Mouse (Mus musculus) lung, postnatal 4 days (tissue): Measurements from ENCODE around the gene Trmt44.

Experiments
- DNase-seq, 2 experiments: peaks; one replicate each; pipeline ENCODE4 v3.0.0; 2021

Trmt44 gene

DNA sequence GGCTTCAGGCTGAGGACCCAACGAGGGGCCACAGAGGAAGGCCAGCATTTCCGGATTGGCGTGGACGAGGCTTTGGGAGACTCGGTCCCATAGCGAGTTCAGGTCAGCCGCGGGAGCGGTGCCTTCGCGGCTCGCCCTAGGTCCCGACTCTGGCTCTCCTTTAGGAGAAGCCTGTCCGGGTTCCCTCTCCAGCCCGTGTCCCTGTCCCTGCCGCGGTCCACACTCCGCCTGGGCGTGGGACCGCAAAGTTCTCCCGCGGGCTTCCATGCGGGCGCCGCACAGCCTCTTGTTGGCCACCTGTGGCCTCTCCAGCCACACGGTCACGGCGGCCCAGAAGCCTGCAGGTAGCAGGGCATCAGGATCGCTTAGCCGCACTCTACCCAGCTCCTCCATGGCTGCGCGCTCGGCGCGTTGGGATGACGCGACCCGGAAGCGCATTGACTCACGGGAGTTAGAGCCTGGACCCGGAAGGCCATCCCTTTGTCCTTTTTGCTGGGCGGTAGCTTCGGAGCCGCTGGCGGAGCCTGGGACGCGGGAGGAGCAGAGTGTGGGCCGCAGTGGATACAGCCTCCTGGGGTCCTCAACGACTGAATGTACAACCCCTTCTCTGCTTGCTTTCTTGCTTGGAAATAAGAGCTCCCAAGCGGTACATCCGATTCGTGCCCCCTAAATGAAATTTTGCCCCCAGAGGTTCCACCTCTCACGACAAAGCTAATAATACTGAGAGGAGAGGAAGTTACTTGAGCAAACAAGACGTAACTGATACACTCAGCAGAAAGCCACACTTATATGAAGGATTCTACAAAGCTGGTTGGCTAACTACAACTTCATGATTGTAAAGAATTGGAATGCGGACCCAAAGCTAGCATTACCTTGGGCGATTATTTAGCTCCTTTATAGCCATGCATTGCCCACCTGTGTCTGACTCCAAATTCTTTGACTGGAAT lies at the start of gene Trmt44:
Trmt44 (minus strand) TSS at position 418 of the 947 bp plus-strand sequence.
- peak; percentile 93 for DNase-seq

DNA sequence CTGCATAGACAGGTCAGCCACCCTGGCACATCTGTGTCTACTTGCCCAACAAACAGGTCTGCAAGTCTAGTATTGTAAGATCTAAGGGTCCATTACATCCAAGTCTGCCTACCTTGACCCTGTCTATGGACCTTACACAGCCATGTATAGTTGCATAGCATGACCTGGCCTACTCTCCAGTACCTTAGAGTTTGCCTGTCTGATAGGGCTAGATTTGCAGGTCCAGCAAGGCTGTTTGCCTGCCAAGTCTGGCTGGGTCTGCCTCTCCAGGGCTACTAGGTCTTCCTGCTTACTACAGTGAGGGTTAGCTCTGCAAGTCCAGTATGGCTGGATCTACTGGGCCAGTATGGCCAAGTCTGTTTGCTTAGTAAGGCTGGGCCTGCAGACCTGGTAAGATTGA lies 49.0 kb upstream of the Trmt44 start:
- DNase-seq: no peak

DNA sequence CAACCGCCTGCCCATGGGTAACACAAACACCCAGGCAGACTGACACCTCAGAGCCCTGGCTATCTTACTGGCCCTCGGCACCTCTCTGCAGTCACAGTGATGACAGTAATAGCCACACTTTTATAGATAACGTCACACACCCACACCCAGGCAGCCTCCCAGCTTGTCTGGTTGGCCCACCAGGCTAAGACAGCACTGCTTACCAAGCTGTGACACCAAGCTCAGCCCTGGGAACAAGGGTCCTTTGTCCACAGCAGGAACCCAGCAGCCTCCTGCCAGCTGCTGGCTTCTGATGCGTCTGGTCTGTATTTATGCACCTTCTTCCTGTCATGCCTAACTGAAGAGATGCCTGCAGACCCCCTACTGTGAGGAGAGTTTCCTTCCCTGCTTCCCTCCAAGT lies 46.2 kb upstream of the Trmt44 start:
- DNase-seq: no peak

DNA sequence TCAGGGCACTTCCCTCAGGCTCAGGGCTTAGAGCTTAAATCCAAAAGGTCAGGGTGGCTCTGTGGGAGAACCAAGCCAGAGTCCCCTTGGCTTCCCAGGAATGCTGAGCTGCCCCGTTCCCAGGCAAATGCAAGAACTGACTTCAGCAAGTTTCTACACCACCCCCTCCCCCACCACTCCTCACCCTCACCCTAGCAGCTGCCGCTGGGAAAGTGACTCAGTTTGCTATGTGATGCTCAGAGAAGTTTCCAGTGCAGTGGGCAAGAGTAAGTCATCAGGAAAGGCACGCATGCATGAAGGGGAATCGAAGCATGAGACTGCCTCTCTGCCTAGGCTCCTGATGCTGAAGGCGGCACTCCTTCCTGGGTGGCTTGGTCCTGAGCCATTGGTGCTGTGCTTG lies 42.1 kb upstream of the Trmt44 start:
- no peak for DNase-seq

DNA sequence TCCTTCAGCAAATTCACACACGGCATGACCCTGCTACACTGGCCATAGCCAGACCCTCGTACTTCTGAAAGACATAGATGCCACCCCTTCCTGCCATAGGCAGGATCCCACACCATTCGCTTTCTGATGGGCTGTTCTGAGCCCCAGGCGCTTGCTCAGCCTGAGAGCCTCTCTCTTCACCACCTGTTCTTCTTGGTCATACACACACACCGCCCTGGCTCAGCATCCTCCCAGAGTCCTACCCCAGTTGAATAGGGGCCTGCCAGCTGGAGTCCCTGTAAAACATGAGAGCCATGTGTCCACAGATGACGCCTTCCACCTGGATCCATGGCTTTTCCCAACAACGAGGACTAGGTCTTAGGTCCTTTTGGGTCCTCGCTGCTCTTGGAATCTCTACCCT lies 37.9 kb upstream of the Trmt44 start:
- DNase-seq: no peak

DNA sequence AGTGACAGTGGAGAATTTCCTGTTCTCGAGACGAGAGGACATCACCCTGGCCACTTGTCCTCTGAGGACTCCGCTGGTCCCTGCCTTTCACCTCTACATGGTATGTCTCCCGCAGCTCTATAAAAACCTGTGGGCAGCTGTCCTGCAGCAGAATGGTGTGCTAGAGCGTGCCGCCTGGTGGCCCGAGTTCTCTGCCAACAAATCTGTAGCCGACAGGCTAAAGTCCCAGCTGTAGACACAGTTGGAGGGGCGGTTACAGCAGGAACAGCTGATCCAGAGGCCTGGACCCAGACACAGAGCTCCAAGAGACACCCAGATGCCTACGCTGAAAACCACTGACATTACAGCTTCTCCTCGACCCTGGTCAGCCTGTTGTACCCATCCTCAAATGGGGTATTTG lies 37.0 kb upstream of the Trmt44 start:
- peak in 1 of 2 experiments; percentile 68 for DNase-seq

DNA sequence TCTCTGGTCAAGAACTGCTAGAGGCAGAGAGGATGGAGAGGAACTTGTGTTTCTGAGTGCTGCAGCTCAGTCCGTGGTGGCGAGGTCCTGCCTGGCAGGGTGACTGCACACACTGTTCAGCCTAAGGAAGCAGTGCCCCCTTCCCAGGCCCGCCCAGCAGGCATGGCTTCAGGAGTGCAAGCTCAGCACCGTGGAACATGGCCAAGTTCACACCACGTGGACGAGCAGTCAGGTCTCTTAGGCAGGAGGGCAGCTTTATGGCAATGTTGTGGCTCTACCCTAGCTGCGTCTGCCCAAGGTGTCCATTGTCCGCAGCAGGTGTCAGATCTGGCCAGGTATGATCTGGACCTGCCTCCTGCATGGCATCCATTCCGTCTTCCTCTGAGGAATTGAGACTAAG lies 36.3 kb upstream of the Trmt44 start:
- no peak for DNase-seq

DNA sequence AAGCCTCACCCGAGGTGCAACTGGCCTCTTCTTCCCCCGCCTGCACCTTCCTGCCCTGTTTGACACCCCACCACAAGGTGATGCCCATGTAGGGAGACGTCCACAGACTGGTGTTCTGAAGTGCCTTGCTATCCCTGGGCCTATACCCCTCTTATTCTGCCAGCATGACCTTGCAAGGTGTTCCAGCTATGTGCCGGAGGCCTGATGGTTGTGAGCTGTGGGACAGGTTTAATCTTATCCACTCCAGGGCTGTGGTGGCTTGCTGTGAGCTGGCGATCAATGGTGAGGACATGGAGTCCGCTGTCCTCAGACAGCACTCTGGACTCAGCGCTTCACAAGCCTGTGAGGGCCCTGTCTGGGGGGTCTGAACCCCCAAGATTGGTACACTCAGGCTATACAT lies 35.5 kb upstream of the Trmt44 start:
- DNase-seq: no peak

DNA sequence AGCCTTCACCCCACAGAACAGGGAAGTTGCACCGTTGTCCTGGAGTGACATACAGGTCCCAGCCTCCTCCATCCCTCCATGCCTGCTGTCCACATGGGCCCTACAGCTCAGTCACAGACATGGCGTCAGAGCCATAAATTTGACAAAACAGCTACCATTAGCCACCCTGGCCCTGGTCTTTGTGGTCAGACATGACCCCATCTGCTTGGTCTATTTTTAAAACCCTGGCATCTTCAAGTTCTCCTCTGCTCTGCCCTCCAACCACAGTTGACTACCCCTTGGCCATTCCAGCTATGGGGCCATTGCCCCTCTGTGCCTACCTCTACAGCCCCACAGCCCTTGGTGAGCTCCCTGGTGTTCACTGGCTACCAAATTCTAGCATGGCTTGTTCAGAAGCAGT lies 35.1 kb upstream of the Trmt44 start:
- no peak for DNase-seq

DNA sequence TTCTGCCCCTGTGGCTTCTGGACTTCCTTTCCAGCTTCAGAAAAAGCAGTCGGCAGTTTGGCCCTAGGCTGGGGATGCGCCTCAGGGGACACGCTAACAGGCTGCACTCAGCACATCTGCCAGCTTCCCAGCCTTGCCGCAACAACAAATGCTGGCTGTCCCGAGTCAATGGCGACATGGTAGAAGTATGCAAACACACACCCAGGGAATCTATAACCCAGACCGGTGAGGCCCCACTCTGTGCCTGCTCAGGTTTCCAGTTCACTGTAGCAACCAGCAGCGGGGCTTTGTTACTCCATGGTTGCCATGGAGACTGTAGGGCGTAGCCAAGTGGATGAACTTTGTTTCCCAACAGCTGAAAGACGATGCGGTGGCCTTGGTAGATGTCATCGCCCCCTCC lies 34.5 kb upstream of the Trmt44 start:
- DNase-seq: peak; percentile 47 to 56

DNA sequence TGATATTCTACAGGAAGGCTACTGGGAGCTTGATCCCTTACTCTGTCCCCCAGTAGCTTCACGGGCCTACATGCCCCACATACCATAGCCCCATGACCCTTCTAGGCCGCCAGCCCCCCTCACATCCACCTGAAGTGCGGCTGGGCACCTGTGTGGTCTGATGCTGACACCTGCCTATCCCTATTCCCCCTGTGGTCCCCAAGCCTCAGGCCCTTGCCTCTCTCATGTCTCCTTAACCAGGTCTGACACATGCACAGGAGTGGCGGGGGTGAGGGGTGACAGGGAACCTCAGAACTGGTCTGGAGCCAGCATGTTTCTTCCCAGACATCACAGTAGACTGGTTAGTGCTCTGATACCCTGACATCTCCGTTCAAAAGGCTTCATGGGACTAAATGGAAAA lies 33.7 kb upstream of the Trmt44 start:
- no peak for DNase-seq

DNA sequence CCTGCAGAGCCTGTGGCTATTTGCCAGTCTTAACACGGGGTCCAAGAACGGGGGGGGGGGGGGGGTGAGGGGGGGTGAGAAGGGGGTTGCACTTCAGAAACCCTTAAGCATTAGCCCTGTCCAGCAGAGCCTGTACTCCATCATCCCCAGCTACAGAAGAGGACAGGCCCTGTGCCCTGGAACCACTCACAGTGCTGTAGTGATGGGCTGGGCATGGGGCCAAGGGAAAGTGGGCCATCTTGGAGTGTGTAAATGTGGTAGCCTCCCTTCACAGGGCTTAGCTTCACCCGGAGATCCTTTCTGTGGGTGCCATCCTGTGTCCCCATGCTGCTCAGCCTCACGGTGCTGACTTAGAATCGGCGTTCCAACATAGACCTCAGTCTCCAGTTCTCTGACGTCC lies 32.9 kb upstream of the Trmt44 start:
- peak; percentile 33 to 69 for DNase-seq

DNA sequence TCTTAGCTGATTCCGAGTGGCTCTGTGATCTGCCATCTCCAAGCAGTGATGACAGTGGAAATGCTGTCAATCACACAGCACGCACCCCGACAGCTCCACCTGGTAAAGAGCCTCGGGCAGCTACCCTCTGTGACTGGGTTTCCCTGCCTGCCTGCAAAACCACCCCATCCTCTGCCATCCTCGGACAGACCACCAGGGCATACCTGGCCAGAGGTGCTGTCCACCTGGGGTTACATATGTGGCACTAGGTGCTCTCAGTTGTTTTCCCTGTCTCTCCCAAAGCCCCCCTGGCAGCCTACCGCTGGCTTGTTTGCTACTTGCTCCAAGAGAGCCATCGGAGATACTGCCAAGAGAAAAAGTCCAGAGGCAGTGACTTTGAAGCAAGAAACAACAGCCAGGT lies 31.9 kb upstream of the Trmt44 start:
- DNase-seq: no peak

DNA sequence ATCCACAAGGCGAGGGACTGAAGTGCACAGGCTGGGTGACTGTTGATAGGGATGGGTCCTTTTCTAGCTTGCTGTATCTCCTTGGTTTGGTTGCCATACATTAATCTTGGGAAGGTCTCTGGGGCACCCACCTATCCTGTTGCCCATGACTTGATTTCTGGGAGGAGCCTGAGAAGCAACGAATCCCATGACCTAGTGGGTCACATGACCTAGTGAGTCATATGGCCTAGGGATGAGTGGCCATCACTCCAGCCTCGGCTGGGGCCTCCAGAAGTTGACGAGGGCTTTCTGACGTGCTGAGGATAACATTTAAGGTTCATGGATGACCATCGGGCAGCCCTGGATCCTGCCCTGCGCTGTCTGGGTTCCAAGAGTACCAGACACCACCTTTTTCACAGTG lies 30.5 kb upstream of the Trmt44 start:
- DNase-seq: no peak

DNA sequence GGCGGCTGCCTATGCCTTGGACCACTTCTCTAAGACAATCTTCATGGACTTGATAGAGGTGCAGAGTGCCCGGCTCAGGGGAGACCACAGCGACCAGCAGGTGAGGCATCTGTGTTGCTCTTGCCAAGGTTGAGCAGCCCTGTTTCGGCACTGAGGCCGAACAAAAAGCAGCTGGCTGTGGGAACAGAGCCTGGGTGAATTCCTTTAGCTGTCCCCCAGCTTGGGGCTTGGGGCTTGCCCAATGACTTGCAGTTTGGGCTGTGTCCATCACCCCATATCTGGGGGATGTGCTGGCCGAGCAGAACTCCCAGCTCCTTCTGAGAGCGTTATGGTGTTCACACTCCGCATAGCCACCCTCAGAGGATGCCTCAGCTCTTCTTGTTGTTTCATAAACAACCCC lies 26.7 kb upstream of the Trmt44 start:
- no peak for DNase-seq

DNA sequence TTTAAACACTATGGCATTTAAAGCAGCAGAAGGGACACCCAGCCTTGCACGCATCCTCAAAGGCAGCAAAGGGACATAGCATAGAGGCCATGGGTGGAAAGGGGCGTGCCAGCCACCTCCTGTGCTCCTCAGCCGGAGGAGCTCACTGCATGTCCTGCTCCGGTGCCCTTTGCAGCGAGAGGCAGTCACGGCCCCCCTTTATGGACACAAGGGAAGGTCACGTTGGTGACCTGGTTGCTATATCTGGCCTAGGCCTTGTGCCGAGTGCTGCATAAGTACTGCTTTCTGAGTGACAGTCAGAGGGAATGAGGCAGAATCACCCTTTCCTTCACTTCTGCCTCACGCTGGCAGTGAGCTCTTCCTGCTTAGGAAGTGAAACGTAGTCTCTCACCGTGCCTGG lies 25.4 kb upstream of the Trmt44 start:
- no peak for DNase-seq

DNA sequence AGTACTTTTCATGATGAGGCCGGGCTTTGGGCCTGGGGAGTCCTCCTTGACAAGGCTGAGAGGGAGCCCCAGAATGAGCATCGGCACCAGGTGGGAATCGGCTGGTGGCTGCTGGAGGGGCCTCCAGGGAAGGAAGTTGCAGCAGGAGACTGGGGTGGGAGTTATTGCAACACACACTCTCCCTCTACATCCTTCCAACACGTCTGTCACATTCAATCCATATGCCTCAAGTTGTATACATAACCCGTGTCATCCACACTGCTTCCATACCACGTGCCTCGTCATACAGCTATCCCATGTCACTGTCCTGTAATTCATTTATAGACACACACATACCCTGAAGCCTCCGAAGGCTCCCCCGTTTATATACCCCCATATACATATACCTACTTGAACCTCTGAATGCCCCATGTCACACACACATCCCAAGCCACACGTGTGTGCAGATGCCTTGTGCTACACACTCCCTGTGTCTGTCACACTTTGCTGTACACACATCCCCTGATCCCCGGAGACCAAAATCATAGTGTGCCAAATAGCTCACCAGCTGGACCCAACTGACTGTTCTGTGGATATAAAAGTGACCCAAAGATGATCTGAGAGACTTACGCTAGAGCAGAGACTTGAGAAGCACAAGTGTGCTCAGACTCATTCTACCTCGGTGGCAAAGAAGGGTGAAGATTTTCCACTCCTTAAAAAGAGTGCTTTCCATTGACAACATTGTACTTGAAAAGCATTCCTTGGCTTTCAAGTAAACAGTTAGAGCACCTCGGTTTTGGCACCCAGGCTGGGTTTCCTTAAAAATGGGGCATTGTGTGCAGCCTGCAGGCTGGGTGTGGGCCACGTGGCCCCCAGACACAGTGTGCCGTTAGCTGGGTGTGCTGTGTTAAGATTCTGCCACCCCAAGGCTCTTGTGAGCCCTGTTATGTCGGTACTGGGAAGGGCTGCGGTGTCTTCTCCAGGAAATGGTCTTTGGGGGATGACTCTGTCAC lies 21.6 kb upstream of the Trmt44 start:
- peak; percentile 45 to 75 for DNase-seq

DNA sequence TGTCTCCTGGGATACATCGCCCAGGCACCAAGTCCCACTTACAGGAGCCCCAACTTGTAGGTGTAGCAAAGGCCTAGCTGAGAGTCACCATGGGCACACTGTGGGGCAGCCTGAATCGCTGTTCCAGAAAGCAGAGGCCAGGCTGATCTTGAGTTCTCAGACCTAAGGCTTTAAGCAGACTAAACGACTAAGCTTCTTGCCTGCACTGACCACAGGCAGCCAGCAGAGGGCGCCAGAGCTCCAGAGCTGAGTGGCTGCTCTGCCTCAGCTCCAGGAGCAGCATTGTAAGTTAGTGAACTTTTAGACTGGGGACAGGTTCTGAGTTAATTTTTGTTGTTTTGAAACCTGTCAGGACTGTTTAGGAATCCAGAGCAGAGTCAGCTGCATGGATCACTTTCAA lies 20.8 kb upstream of the Trmt44 start:
- peak; percentile 72 to 79 for DNase-seq

DNA sequence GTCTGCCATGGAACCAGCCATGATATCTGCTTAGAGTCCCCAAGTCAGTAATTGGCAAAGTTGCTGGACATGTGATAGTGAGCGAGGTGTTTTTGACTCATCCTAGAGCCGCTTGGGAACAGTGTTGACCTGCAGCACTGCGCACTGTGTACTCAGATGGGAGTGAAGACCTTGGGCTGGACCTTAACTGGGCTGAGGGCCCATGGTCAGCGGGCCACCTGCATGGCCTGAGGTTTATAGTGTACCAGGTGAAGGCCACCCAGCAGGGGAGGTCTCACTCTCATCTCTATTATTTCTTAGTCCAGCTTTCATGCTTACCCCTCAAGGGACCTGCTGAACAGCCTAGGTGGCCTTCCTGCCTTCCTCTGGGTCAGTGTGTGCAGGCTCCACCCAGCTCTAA lies 19.9 kb upstream of the Trmt44 start:
- no peak for DNase-seq

DNA sequence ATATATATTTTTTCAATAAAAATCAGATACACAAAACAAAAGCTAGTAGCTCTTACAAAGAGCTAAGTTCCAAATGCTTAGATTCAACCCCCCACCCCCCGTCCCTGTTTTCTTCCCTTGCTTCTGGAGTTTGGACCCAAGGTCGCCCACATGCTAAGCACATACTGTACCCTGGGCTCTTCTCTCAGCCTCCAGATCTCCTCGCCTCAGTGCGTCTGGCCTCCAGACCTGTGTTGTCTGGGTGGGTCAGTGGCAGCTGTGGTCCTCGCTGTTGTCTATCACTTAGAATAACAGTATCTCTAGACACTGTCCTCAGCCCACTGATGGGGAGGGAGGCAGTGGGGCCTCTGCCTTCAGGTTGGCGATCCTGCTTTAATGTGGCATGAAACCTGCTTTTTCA lies 18.4 kb upstream of the Trmt44 start:
- no peak for DNase-seq

DNA sequence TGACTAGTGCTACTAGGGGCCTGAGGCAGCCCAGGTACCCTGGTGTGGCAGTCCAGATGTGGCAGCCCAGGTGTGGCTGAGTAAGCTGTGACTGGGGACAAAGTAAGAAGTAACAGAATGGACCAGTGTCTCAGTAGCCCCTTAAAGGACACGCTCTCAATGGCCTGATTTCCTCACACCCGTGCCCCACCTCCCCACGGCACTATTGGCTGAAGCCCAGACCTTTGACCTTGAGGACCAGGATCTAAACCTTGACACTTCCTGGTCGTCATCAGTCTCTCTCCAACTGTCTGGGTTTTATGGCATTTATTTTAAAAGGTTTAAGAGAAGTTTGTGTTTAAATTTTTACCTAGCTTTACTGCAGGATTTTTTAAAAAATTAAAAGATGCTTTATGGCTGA lies 18.0 kb upstream of the Trmt44 start:
- DNase-seq: no peak

DNA sequence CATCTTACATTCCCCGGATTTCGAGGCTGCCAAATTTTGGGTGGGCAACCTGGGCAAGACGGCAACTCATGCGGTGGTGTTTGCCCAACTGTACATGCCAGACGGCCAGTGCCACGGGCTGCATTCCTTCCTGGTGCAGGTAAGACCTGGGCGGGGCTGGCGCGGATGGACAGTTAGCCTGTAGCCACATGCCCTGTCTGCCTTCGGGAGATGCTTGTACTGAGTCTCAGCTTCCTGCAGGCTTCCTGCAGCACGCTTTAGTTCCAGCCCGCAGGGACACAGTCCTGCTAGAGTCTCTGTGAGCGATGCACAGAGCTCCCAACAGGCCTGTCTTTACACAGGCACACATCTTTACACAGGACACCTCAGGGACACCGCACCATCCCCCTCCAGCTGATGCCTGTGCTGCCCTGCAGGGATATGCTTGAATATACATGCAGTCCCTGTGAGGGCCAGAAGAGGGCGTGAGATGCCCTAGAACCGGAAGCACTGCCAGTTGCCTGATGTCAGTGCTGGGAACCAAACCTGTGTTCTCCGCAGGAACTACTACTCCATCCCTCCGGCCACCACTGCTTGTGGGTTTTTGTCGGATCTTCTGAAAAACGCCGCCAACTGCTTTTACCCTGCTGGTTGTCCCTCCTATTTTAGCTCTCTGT lies 17.3 kb upstream of the Trmt44 start:
- no peak for DNase-seq

DNA sequence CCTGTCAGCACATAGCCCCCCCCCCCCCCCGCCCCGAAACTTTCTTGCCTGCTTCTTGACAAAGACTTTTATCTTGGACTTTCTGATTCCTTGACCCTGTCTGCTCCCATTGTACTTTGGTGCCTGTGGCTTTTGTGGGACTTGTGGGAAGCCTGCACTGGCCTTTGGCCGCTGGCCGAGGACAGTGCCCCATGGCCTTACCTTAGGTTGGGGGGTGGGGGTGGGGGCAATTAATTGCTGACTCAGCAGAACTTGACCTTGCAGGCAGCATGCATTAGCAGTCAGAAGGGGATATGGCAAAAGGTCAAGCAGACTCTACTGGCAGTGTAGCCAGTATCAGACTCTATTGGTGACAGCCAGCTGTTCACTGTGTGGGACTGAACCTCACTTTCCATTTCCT lies 16.6 kb upstream of the Trmt44 start:
- DNase-seq: no peak
